ENCODE assay signal across 9 mouse cellular contexts in the genomic region with DNA sequence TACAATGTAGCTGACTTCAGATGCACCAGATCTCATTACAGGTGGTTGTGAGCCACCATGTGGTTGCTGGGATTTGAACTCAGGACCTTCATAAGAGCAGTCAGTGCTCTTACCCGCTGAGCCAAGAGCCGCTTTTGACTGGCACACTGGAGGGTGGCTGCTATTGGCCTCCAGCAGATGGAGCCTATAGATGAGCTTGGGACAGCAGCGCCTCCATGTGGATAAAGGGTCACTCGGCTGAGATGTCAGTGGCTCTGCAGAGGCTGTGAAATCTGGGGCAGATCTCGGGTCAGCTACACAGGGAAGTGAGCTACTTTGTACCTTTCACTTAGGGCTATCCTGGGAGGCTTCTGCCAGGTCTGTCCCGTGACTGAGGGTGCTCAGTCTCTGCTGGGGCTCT. TPM values are rescaled to one million over a fixed set of nuclear protein-coding genes. Genes with fewer than 3 reads are reported as not detected.
DNase-seq lines count a peak whose midpoint lies in the region; TF ChIP-seq lines count a peak whose summit lies in the region.
"Had no signal": no experiment of that assay in that cellular context is flagged by ENCODE, and none has a peak within 500 bp of the region (broad histone marks: within the 10 kb centered on the region; RNA-seq: fewer than 3 reads in every experiment).

No protein-coding gene starts in this region.

- intact Hi-C loops in heart, adult 2 months (cut with DNase I) = no loop called here
- intact Hi-C loops in left cerebral cortex, postnatal 14 days (cut with DNase I) = no loop called here

- H3K27me3 ChIP-seq in heart, adult 2 months (ENCODE audit: control insufficient read depth, insufficient read depth, low read length) = no peaks in the 10 kb centered on the region
- no peaks in the 10 kb centered on the region for H3K27me3 ChIP-seq in embryonic facial prominence, embryonic 10.5 days (replicated peaks; ENCODE audit: low read depth, poor library complexity, severe bottlenecking)

- H3K4me1 ChIP-seq in heart, adult 2 months (ENCODE audit: control insufficient read depth, insufficient read depth, low read length) = no peaks in the 10 kb centered on the region
- peaks cover 25% of the 10 kb centered on the region for H3K4me1 ChIP-seq in embryonic facial prominence, embryonic 10.5 days

- no peaks in the 10 kb centered on the region for H3K36me3 ChIP-seq in heart, adult 2 months (ENCODE audit: control insufficient read depth, insufficient read depth, low read length)
- H3K36me3 ChIP-seq in embryonic facial prominence, embryonic 10.5 days (replicated peaks) = peaks cover 9% of the 10 kb centered on the region

- H3K9me3 ChIP-seq in embryonic facial prominence, embryonic 10.5 days = no peaks in the 10 kb centered on the region

- no peak for TF ChIP-seq POLR2A in heart, adult 2 months (IDR thresholded peaks at IDR 0.05; ENCODE audit: insufficient read depth, low read depth, low read length)

- H3K4me3 ChIP-seq in heart, adult 2 months = no peak overlapping the region
- H3K4me3 ChIP-seq in embryonic facial prominence, embryonic 10.5 days = no peak overlapping the region

- no peak for TF ChIP-seq EP300 in heart, adult 2 months (IDR thresholded peaks at IDR 0.05; ENCODE audit: insufficient read depth, low read depth, low read length)

- WGBS in heart, adult 2 months = 22% methylated on average over 6 of the region's 6 CpGs
- WGBS in embryonic facial prominence, embryonic 10.5 days = 25% methylated on average over 6 of the region's 6 CpGs

- H3K27ac ChIP-seq in heart, adult 2 months = no peak overlapping the region
- H3K27ac ChIP-seq in embryonic facial prominence, embryonic 10.5 days (replicated peaks) = no peak overlapping the region

- TF ChIP-seq CTCF in heart, adult 2 months (IDR thresholded peaks at IDR 0.05) = peak; percentile 31; the same call in 1 of the 2 replicates

- DNase-seq in heart, adult 2 months = no peak
- no peak for DNase-seq in heart, adult 8-10 months (ENCODE audit: low spot score)
- DNase-seq in retina, postnatal 1 day = peak; percentile 54
- no peak for DNase-seq in retina, embryonic 14.5 days (ENCODE audit: low spot score)
- DNase-seq in embryonic facial prominence, embryonic 10.5 days (ENCODE audit: low spot score) = peak; percentile 28
- peak; percentile 42 for DNase-seq in thymus, postnatal 25 days
- DNase-seq in kidney, adult 9 months = no peak
- DNase-seq in left cerebral cortex, postnatal 14 days (ENCODE audit: low spot score in 2 of 2) = no peak

- H3K9ac ChIP-seq in heart, adult 2 months (ENCODE audit: low read depth, low read length) = no peak overlapping the region

- no peaks in the 10 kb centered on the region for H3K79me2 ChIP-seq in heart, adult 2 months (replicated peaks; ENCODE audit: control insufficient read depth, insufficient read depth, low read length)

RNA-seq across cellular contexts. Expression of a gene that starts 3.3 kb away (rescaled TPM):
- total RNA-seq in heart, adult 2 months (2021) = under 1 TPM in 1 of 2 experiments, not detected in 1; 0.59 TPM
- not detected in 2 replicates for polyA plus RNA-seq in heart, adult 2 months (2012; rRNA removed)
- total RNA-seq in heart, adult 8-10 months (2022) = under 1 TPM in 1 of 4 experiments, not detected in 3; 0.97 TPM
- 0.81 and 0.84 TPM in 2 replicates for polyA plus RNA-seq in embryonic facial prominence, embryonic 10.5 days (2016; fragmentation: Nextera tagmentation; extraction: Ambion mirVana)
- total RNA-seq in left cerebral cortex, postnatal 14 days (2021) = 1 to 10 TPM in 1 of 2 experiments, under 1 TPM in 1; 0.13 to 1.6 TPM

RNA-seq across cellular contexts. Expression of a gene that starts 30.3 kb away (rescaled TPM):
- 100 to 1,000 TPM; 149 to 161 TPM for total RNA-seq in heart, adult 2 months (2021)
- 133 and 170 TPM in 2 replicates for polyA plus RNA-seq in heart, adult 2 months (2012; rRNA removed)
- total RNA-seq in heart, adult 8-10 months (2022) = 100 to 1,000 TPM; 163 to 174 (median 168) TPM
- 156 and 170 TPM in 2 replicates for polyA plus RNA-seq in embryonic facial prominence, embryonic 10.5 days (2016; fragmentation: Nextera tagmentation; extraction: Ambion mirVana)
- total RNA-seq in left cerebral cortex, postnatal 14 days (2021) = 10 to 100 TPM; 42.9 to 46.3 TPM

RNA-seq across cellular contexts. Expression of a gene that starts 30.9 kb away (rescaled TPM):
- total RNA-seq in heart, adult 2 months (2021) = 10 to 100 TPM; 81.8 to 90.1 TPM
- 122 and 154 TPM in 2 replicates for polyA plus RNA-seq in heart, adult 2 months (2012; rRNA removed)
- 10 to 100 TPM; 91.5 to 96.4 (median 93.2) TPM for total RNA-seq in heart, adult 8-10 months (2022)
- polyA plus RNA-seq in embryonic facial prominence, embryonic 10.5 days (2016; fragmentation: Nextera tagmentation; extraction: Ambion mirVana) = 41.6 and 51.6 TPM in 2 replicates
- total RNA-seq in left cerebral cortex, postnatal 14 days (2021) = 100 to 1,000 TPM; 220 to 225 TPM

RNA-seq across cellular contexts. Expression of a gene that starts 53.9 kb away (rescaled TPM):
- not detected for total RNA-seq in heart, adult 2 months (2021)
- polyA plus RNA-seq in heart, adult 2 months (2012; rRNA removed) = not detected in 2 replicates
- not detected for total RNA-seq in heart, adult 8-10 months (2022)
- polyA plus RNA-seq in embryonic facial prominence, embryonic 10.5 days (2016; fragmentation: Nextera tagmentation; extraction: Ambion mirVana) = 0.39 TPM in 2 replicates
- not detected for total RNA-seq in left cerebral cortex, postnatal 14 days (2021)
- total RNA-seq: layer of hippocampus, adult 18-20 months had no signal

RNA-seq across cellular contexts. Expression of a gene that starts 56.4 kb away (rescaled TPM):
- total RNA-seq in heart, adult 2 months (2021) = 10 to 100 TPM; 80.3 to 84.6 TPM
- polyA plus RNA-seq in heart, adult 2 months (2012; rRNA removed) = 160 and 184 TPM in 2 replicates
- 10 to 100 TPM; 58.9 to 70.8 (median 66.9) TPM for total RNA-seq in heart, adult 8-10 months (2022)
- polyA plus RNA-seq in embryonic facial prominence, embryonic 10.5 days (2016; fragmentation: Nextera tagmentation; extraction: Ambion mirVana) = 53.4 and 58.1 TPM in 2 replicates
- total RNA-seq in left cerebral cortex, postnatal 14 days (2021) = 10 to 100 TPM; 21.0 to 24.4 TPM

Comparison
In these comparisons a context has a peak if more than half of its experiments do, and no peak if none do; other contexts are left out.
1. DNase-seq: peak in retina, postnatal 1 day (single experiment), embryonic facial prominence, embryonic 10.5 days (single experiment) and thymus, postnatal 25 days (single experiment); none in heart, adult 2 months (0 of 2), heart, adult 8-10 months (single experiment), retina, embryonic 14.5 days (single experiment), kidney, adult 9 months (single experiment) and left cerebral cortex, postnatal 14 days (0 of 2).